Comparison of ENCODE assay signal across 8 mouse cellular contexts in the genomic region with DNA sequence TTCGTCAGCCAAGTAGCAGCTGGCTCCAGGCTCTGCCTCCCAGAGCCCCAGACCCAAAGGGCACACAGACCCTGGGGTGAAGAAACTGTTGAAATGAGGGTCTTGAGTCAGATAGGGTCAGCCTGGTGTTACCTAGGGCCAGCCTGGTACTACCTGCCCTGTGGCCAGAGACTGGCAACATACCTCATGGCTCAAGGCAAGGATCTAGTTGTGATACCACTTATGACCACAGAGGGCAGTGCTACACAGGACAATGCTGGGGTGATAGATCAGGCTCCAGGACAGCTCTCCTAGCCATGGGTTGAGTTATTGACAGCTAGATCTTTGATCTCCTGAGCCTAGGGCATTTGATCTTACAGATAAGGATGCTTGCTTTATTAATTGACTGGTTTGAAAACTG. TPM values are rescaled to one million over a fixed set of nuclear protein-coding genes. Genes with fewer than 3 reads are reported as not detected.
DNase-seq lines count a peak whose midpoint lies in the region; ATAC-seq and TF ChIP-seq lines count a peak whose summit lies in the region.

No protein-coding gene starts in this region.

- H3K27me3 ChIP-seq in G1E (ENCODE audit: insufficient read depth, low read length), result peaks cover 43% of the 10 kb centered on the region
- H3K27me3 ChIP-seq in heart, embryonic 12.5 days (replicated peaks), result peaks cover 10% of the 10 kb centered on the region; the same call in 1 of the 2 replicates
- no peaks in the 10 kb centered on the region for H3K27me3 ChIP-seq in lung, embryonic 14.5 days (ENCODE audit: insufficient read depth, low read length)

- no peaks in the 10 kb centered on the region for H3K4me1 ChIP-seq in G1E (ENCODE audit: insufficient read depth, low read depth, low read length)
- 0 out of 2 replicates have a peak, but pooled peaks cover 8% of the 10 kb centered on the region for H3K4me1 ChIP-seq in heart, embryonic 12.5 days (replicated peaks)
- no peaks in the 10 kb centered on the region for H3K4me1 ChIP-seq in lung, embryonic 14.5 days (ENCODE audit: insufficient read depth)

- H3K4me3 ChIP-seq in G1E (ENCODE audit: low read depth, low read length), result no peak overlapping the region
- H3K4me3 ChIP-seq in heart, embryonic 12.5 days, result no peak overlapping the region
- no peak overlapping the region for H3K4me3 ChIP-seq in lung, embryonic 14.5 days (ENCODE audit: low read depth, low read length)

- no peaks in the 10 kb centered on the region for H3K9me3 ChIP-seq in G1E (replicated peaks)
- no peaks in the 10 kb centered on the region for H3K9me3 ChIP-seq in heart, embryonic 12.5 days (replicated peaks)
- H3K9me3 ChIP-seq in lung, embryonic 14.5 days (ENCODE audit: low read depth, low read length), result no peaks in the 10 kb centered on the region

- peak; percentile 65 for TF ChIP-seq CTCF in G1E (IDR thresholded peaks at IDR 0.05; ENCODE audit: low read depth, low read length)
- peak; percentile 92 for TF ChIP-seq CTCF in lung, embryonic 14.5 days (IDR thresholded peaks at IDR 0.05; ENCODE audit: low read depth)

- no peak overlapping the region for H3K9ac ChIP-seq in heart, embryonic 12.5 days
- no peak overlapping the region for H3K9ac ChIP-seq in lung, embryonic 14.5 days

- no peak overlapping the region for H3K4me2 ChIP-seq in heart, embryonic 12.5 days
- no peak overlapping the region for H3K4me2 ChIP-seq in lung, embryonic 14.5 days

- no peak; the same call in 1 of the 2 replicates for ATAC-seq in G1E (ENCODE audit: extremely low read depth, insufficient number of reproducible peaks, low FRiP score, poor library complexity, severe bottlenecking)
- 0 out of 2 replicates have a peak, but pooled peaks have one; percentile 13 for ATAC-seq in heart, embryonic 12.5 days (ENCODE audit: insufficient number of reproducible peaks, low FRiP score)
- ATAC-seq in lung, embryonic 14.5 days (ENCODE audit: insufficient read depth), result peak; percentile 32; the same call in 1 of the 2 replicates

- H3K36me3 ChIP-seq in G1E (replicated peaks), result no peaks in the 10 kb centered on the region
- no peaks in the 10 kb centered on the region for H3K36me3 ChIP-seq in heart, embryonic 12.5 days
- H3K36me3 ChIP-seq in lung, embryonic 14.5 days (ENCODE audit: insufficient read depth), result no peaks in the 10 kb centered on the region

- peak; percentile 70 for DNase-seq in cerebellum, adult 9-10 months
- no peak for DNase-seq in cerebellum, adult 8-10 months
- peak; percentile 55 for DNase-seq in G1E (ENCODE audit: low spot score)
- peak; percentile 47 to 72 for DNase-seq in cerebellum, postnatal 36 days
- DNase-seq in large intestine, adult 2 months (ENCODE audit: low read depth, low spot score), result peak; percentile 52
- peak; percentile 81 for DNase-seq in lung, embryonic 14.5 days
- peak; percentile 66 to 68 for DNase-seq in right cerebral cortex, adult 2 months (ENCODE audit: low spot score in 2 of 2)

- H3K27ac ChIP-seq in heart, embryonic 12.5 days (ENCODE audit: poor library complexity, severe bottlenecking), result no peak overlapping the region
- H3K27ac ChIP-seq in lung, embryonic 14.5 days (ENCODE audit: low read depth), result no peak overlapping the region

- 100% methylated on average over 1 of the region's 1 CpGs for WGBS in heart, embryonic 12.5 days
- WGBS in large intestine, adult 2 months, result 100% methylated on average over 1 of the region's 1 CpGs
- 100% methylated on average over 1 of the region's 1 CpGs for WGBS in lung, embryonic 14.5 days

RNA-seq across cellular contexts. Expression of a gene that starts 44.6 kb away (rescaled TPM):
- total RNA-seq in G1E (2014; fragmentation: Nextera tagmentation) (8.9 and 9.5 TPM in 2 replicates), G1E (2017) (5.1 and 5.7 TPM in 2 replicates)
- 7.8 and 8.3 TPM in 2 replicates for polyA plus RNA-seq in G1E (2012)
- polyA plus RNA-seq in heart, embryonic 12.5 days (2016; fragmentation: Nextera tagmentation; extraction: Ambion mirVana), result 3.9 and 5.0 TPM in 2 replicates
- 2.2 and 2.6 TPM in 2 replicates for polyA plus RNA-seq in large intestine, adult 2 months (2012; rRNA removed)
- 4.3 and 4.8 TPM in 2 replicates for polyA plus RNA-seq in lung, embryonic 14.5 days (2014; fragmentation: Nextera tagmentation; extraction: Ambion mirVana)
